Mouse (Mus musculus) C2C12 (cell line): Measurements from ENCODE around the gene Slc17a1.

Source experiments
- CEBPB ChIP-seq: IDR thresholded peaks from one replicate; pipeline ENCODE4 v1.6.1; 2011; ENCODE audit warnings: low read depth, mild to moderate bottlenecking, control low read depth, moderate library complexity
- CTCF ChIP-seq: IDR thresholded peaks from one replicate; pipeline ENCODE4 v1.5.1; 2011; ENCODE audit not compliant: control insufficient read depth, insufficient read depth, insufficient read length

DNA sequence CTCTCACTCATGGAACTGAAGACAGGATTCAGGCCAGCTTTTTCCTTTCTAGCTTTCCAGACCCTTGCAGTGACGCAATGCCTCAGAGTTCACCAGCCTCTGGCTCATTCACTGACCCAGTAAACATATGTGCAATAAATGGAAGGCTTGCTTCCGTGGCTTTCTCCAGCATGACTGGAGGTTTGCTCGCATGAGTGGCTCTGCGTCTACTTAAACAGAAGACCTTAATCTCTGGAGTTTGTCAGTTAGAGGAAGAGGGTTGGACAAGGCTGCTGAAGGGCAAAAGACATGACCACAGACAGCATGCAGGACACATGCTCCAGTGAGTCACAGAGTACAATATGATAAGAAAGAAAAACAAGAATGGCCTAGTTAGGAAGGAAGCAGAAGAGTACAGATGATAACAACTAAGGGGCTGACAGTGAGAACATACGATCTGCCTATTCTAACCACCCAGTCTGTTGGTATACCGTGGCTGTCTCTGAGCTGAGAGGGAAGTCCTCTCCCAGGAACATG, 46.3 kb downstream of the Slc17a1 start:
- TF ChIP-seq CTCF: no peak
- TF ChIP-seq CEBPB: no peak
